Mouse (Mus musculus) intestine, embryonic 14.5 days (tissue): ENCODE data around the gene Scn3a. TPM values are rescaled to one million over a fixed set of nuclear protein-coding genes. Genes with fewer than 3 reads are reported as not detected.

ENCODE experiments used
- ATAC-seq: fragments of 200-750 bp; cut with Nextera tagmentation; replicated peaks from 2 replicates; pipeline ENCODE4 v1.8.0; 2017; ENCODE audit warnings: low read depth, moderate number of reproducible peaks, moderate TSS enrichment, moderate library complexity; ENCODE audit not compliant: low FRiP score, low TSS enrichment
- DNase-seq: peaks from one replicate; pipeline ENCODE4 v3.0.0-alpha.2; 2018; ENCODE audit warnings: low spot score
- H3K27ac ChIP-seq: fragments of 300-500 bp; sonication (generic); 2 replicates; pipeline ENCODE4 v1.5.1; 2014; ENCODE audit warnings: low read depth, mild to moderate bottlenecking, control low read depth
- H3K27me3 ChIP-seq: fragments of 300-500 bp; sonication (generic); replicated peaks from 2 replicates; pipeline ENCODE4 v1.6.1; 2014; ENCODE audit warnings: low read length, control low read depth; ENCODE audit not compliant: control insufficient read depth, insufficient read depth
- H3K36me3 ChIP-seq: fragments of 300-500 bp; sonication (generic); 2 replicates; pipeline ENCODE4 v1.6.1; 2014; ENCODE audit warnings: low read length, control low read depth; ENCODE audit not compliant: control insufficient read depth, insufficient read depth
- H3K4me1 ChIP-seq: fragments of 300-500 bp; sonication (generic); replicated peaks from 2 replicates; pipeline ENCODE4 v1.6.1; 2014; ENCODE audit warnings: low read length, control low read depth, mixed read lengths; ENCODE audit not compliant: control insufficient read depth, insufficient read depth
- H3K4me2 ChIP-seq: fragments of 300-500 bp; sonication (generic); 2 replicates; pipeline ENCODE4 v1.6.1; 2014; ENCODE audit warnings: low read length
- H3K4me3 ChIP-seq: fragments of 300-500 bp; sonication (generic); 2 replicates; pipeline ENCODE4 v1.5.1; 2014; ENCODE audit warnings: low read depth, low read length, control low read depth, mixed read lengths
- H3K9ac ChIP-seq: fragments of 300-500 bp; sonication (generic); 2 replicates; pipeline ENCODE4 v1.6.1; 2014; ENCODE audit warnings: mild to moderate bottlenecking, low read length
- H3K9me3 ChIP-seq: fragments of 300-500 bp; sonication (generic); 2 replicates; pipeline ENCODE4 v1.6.1; 2016; ENCODE audit warnings: low read length, control low read depth; ENCODE audit not compliant: control insufficient read depth
- WGBS: fragments of 180-500 bp; shearing (Covaris S2); extraction: QIAGEN DNeasy Blood & Tissue Kit; methylation state at CpG from one replicate; pipeline ENCODE4 v1.1.7; 2014; 5-methylcytosine and 5-hydroxymethylcytosine counted together
- polyA plus RNA-seq: library from polyadenylated mRNA; unstranded; fragments of >200 nt; fragmentation: Nextera tagmentation; extraction: Ambion mirVana; gene quantifications from 2 replicates; pipeline ENCODE4 v1.2.1, GENCODE M21; 2014

The Scn3a gene
- polyA plus RNA-seq: 4.9 and 5.1 TPM in 2 replicates

- Histone ChIP-seq H3K27ac (no peak within 1 kb of the TSS), H3K4me2 (peak within 1 kb of the TSS; percentile 21), H3K27me3 (no peaks in the 10 kb centered on the region), H3K4me3 (no peak within 1 kb of the TSS), H3K9me3 (no peaks in the 10 kb centered on the region), H3K9ac (no peak within 1 kb of the TSS), H3K4me1 (0 out of 2 replicates have a peak, but pooled peaks cover 2% of the 10 kb centered on the region), H3K36me3 (no peaks in the 10 kb centered on the region)
- WGBS: 22% methylated on average over 16 of the region's 16 CpGs
- 0 out of 2 replicates have a peak, but pooled peaks have one; percentile 49 for ATAC-seq
- DNase-seq: peak; percentile 67
Observed at GRCm38 (mm10) chr2:65566793-65567787, at the start of gene Scn3a. Scn3a (minus strand) TSS chr2:65567627.

DNA sequence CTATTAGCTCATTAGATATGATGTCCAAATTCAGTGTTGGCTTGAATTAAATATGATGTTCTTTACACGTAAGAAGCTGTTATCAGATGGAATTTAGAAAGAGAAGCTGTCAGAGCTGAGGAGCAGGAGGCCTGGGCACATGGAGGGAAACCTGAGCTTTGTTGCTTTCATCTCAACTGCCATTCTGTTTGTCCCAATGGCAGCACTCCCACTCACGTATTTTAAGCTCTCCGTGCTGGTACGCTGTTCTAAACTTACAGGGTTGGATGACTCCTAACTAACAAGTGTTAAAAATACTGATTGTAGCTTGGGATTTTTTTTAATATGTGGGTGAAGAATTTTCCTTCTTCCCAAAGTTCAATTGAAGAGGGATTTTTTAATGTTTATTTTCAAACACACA lies 44.5 kb upstream of the Scn3a start:
- WGBS: 75% methylated on average over 4 of the region's 4 CpGs
- no peak overlapping the region for H3K27ac ChIP-seq
- no peak overlapping the region for H3K4me2 ChIP-seq
- H3K9me3 ChIP-seq: no peaks in the 10 kb centered on the region
- no peak for ATAC-seq
- H3K4me3 ChIP-seq: no peak overlapping the region
- no peaks in the 10 kb centered on the region for H3K27me3 ChIP-seq
- H3K4me1 ChIP-seq: no peaks in the 10 kb centered on the region
- DNase-seq: no peak
- H3K9ac ChIP-seq: no peak overlapping the region
- H3K36me3 ChIP-seq: no peaks in the 10 kb centered on the region

DNA sequence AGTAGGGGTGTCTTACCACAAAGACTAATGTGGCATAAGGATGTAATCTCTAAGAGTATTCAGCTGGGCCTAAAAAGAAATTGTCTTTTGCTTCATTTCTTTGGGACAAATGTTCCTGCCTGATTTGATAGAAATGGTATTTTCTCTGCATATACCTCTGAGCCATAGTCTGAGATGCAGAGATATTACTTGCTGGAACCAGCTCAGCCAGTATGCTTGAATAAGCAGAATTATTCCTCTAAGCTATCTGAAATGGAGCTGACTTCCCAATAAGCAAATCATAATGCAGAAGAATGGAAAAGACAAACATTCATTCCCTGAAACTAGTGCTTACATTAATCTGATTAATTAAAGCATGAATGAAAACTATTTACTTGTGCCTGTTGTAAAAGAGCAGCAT lies 40.4 kb upstream of the Scn3a start:
- no peak overlapping the region for H3K27ac ChIP-seq
- DNase-seq: no peak

GRCm38 (mm10) chr2:65587679-65588078 lies 20.3 kb upstream of the Scn3a start:
- H3K27ac ChIP-seq: no peak overlapping the region
- H3K36me3 ChIP-seq: no peaks in the 10 kb centered on the region
- H3K27me3 ChIP-seq: no peaks in the 10 kb centered on the region
- DNase-seq (no peak), ATAC-seq (no peak)
- H3K9ac ChIP-seq: no peak overlapping the region
- H3K4me2 ChIP-seq: no peak overlapping the region
- H3K4me1 ChIP-seq: no peaks in the 10 kb centered on the region
- H3K4me3 ChIP-seq: no peak overlapping the region
- 72% methylated on average over 5 of the region's 5 CpGs for WGBS
- no peaks in the 10 kb centered on the region for H3K9me3 ChIP-seq

More for the DNA sequence above, 40.4 kb upstream of the Scn3a start:
- H3K4me3 ChIP-seq: no peak overlapping the region
- H3K4me2 ChIP-seq: no peak overlapping the region
- H3K36me3 ChIP-seq: no peaks in the 10 kb centered on the region
- H3K9ac ChIP-seq: no peak overlapping the region
- no peaks in the 10 kb centered on the region for H3K9me3 ChIP-seq
- H3K4me1 ChIP-seq: no peaks in the 10 kb centered on the region
- ATAC-seq: no peak
- no peaks in the 10 kb centered on the region for H3K27me3 ChIP-seq

GRCm38 (mm10) chr2:65567925-65568324 lies 498 bp upstream of the Scn3a start:
- no peak overlapping the region for H3K27ac ChIP-seq
- no peak for DNase-seq
- H3K9me3 ChIP-seq: no peaks in the 10 kb centered on the region
- no peaks in the 10 kb centered on the region for H3K36me3 ChIP-seq
- ATAC-seq: peak; percentile 34
- no peak overlapping the region for H3K4me2 ChIP-seq
- H3K4me3 ChIP-seq: no peak overlapping the region
- no peak overlapping the region for H3K9ac ChIP-seq
- 0 out of 2 replicates have a peak, but pooled peaks cover 2% of the 10 kb centered on the region for H3K4me1 ChIP-seq
- 90% methylated on average over 4 of the region's 4 CpGs for WGBS
- no peaks in the 10 kb centered on the region for H3K27me3 ChIP-seq

DNA sequence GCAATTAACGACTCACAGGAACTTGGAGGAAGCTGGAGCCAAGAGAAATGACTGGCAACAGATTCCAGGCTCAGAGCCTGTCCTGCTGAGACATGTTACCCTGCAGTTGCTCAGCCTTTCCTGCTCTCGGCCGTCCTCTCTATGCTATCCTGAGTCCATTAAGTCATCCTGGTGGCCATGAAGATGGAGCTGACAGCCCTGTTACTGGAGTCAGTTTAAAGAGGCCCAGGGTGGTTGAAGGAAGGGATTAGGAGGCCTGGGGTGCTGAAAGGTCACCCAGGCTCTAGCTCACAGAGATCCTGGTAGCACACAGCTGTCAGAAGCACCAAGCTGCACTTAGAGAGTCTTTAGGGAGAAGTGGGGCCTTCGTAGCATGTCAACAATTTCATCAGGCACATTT lies 3.5 kb downstream of the Scn3a start:
- no peak overlapping the region for H3K4me2 ChIP-seq
- H3K36me3 ChIP-seq: no peaks in the 10 kb centered on the region
- 0 out of 2 replicates have a peak, but pooled peaks cover 2% of the 10 kb centered on the region for H3K4me1 ChIP-seq
- no peaks in the 10 kb centered on the region for H3K9me3 ChIP-seq
- 27% methylated on average over 4 of the region's 4 CpGs for WGBS
- ATAC-seq (no peak), DNase-seq (no peak)
- no peak overlapping the region for H3K9ac ChIP-seq
- H3K27ac ChIP-seq: no peak overlapping the region
- H3K27me3 ChIP-seq: no peaks in the 10 kb centered on the region
- H3K4me3 ChIP-seq: no peak overlapping the region

DNA sequence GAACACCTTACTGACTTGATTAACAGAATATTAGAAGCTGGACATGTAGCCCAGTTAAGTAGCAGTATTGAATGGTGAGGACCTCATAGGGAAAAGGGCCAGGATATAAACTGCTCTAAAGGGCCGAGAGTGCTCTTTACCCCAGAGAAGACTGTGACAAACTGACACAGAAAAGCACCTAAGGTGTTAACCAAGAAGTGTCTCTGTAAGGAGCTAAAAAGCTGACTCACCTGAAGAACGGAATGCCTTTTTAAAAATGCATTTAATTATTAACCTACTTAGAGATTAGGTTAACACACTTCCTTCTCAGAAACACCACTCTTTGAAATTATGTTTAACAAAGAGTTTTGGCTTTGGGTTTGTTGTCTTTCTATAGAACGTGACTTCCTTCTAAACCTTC lies 9.7 kb downstream of the Scn3a start:
- H3K27me3 ChIP-seq: no peaks in the 10 kb centered on the region
- no peak for DNase-seq
- H3K4me2 ChIP-seq: no peak overlapping the region
- 51% methylated on average over 3 of the region's 3 CpGs for WGBS
- H3K36me3 ChIP-seq: no peaks in the 10 kb centered on the region
- no peaks in the 10 kb centered on the region for H3K9me3 ChIP-seq
- no peak overlapping the region for H3K9ac ChIP-seq
- no peak overlapping the region for H3K27ac ChIP-seq
- no peak overlapping the region for H3K4me3 ChIP-seq
- no peaks in the 10 kb centered on the region for H3K4me1 ChIP-seq
- ATAC-seq: peak; percentile 27; the same call in 1 of the 2 replicates

DNA sequence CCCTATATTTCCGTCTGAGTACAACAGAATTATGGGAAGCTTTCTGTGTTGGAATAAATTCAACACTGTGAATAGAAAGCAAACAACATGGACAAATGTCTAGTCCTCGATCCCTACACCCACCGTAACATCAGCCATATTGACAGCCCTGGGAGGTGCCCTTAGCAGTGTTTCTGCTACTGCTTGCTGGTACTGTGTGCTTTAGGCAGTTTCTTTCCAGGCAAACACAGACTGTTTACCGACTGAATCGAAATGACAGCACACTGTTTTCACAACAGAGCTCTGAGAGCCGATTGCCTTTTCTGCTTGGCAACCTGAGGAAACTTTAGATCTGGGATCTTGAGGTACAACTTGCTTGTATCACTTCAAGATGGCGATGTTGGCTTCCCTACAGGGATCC lies 12.8 kb downstream of the Scn3a start:
- no peak for ATAC-seq
- Histone ChIP-seq H3K27me3 (no peaks in the 10 kb centered on the region), H3K4me3 (no peak overlapping the region), H3K36me3 (no peaks in the 10 kb centered on the region), H3K9ac (no peak overlapping the region), H3K27ac (no peak overlapping the region), H3K9me3 (no peaks in the 10 kb centered on the region), H3K4me2 (no peak overlapping the region), H3K4me1 (no peaks in the 10 kb centered on the region)
- DNase-seq: no peak
- 73% methylated on average over 7 of the region's 7 CpGs for WGBS
